Mouse (Mus musculus) kidney, adult 2 months (tissue): ENCODE measurements around the gene Slc22a18. TPM values are rescaled to one million over a fixed set of nuclear protein-coding genes. Genes with fewer than 3 reads are reported as not detected.

Experiments
- DNase-seq: peaks from one replicate; pipeline ENCODE4 v3.0.0; 2021
- H3K27ac ChIP-seq: fragments of 200-500 bp; 2 replicates; pipeline ENCODE4 v1.5.1; 2012; ENCODE audit warnings: low read depth, low read length, control low read depth, inconsistent platforms; ENCODE audit not compliant: insufficient read depth
- H3K27me3 ChIP-seq: fragments of 200-500 bp; replicated peaks from 2 replicates; pipeline ENCODE4 v1.6.1; 2012; ENCODE audit warnings: mild to moderate bottlenecking, moderate library complexity, low read length, inconsistent platforms; ENCODE audit not compliant: control insufficient read depth, insufficient read depth
- H3K36me3 ChIP-seq: fragments of 200-500 bp; 2 replicates; pipeline ENCODE4 v1.6.1; 2012; ENCODE audit warnings: mild to moderate bottlenecking, moderate library complexity, low read length, inconsistent platforms; ENCODE audit not compliant: control insufficient read depth, insufficient read depth
- H3K4me1 ChIP-seq: fragments of 200-500 bp; 2 replicates; pipeline ENCODE4 v1.6.1; 2011; ENCODE audit warnings: low read length; ENCODE audit not compliant: control insufficient read depth, insufficient read depth
- H3K4me3 ChIP-seq: fragments of 200-500 bp; 2 replicates; pipeline ENCODE4 v1.5.1; 2011; ENCODE audit warnings: mild to moderate bottlenecking, low read depth, low read length, control low read depth; ENCODE audit not compliant: insufficient read depth
- CTCF ChIP-seq: fragments of 200-500 bp; conservative IDR thresholded peaks from 2 replicates; pipeline ENCODE4 v1.5.1; 2011; ENCODE audit warnings: low read depth, mild to moderate bottlenecking, control low read depth, low read length, moderate library complexity, mixed read lengths; ENCODE audit not compliant: insufficient read depth, insufficient read length
- POLR2A ChIP-seq: fragments of 200-500 bp; IDR thresholded peaks from one replicate; pipeline ENCODE4 v1.6.1; 2011; ENCODE audit warnings: low read depth, low read length, control low read depth
- WGBS: fragments of 180-500 bp; shearing (Covaris S2); methylation state at CpG from one replicate; pipeline ENCODE4 v1.1.7; 2018; 5-methylcytosine and 5-hydroxymethylcytosine counted together
- polyA plus RNA-seq: library from polyadenylated mRNA; depleted of rRNA; stranded (reverse); fragments of >200 nt; gene quantifications from 2 replicates; pipeline ENCODE4 v1.2.3, GENCODE M21; 2012; rRNA removed

Gene Slc22a18
- polyA plus RNA-seq: 1,125 and 1,412 TPM in 2 replicates

DNA sequence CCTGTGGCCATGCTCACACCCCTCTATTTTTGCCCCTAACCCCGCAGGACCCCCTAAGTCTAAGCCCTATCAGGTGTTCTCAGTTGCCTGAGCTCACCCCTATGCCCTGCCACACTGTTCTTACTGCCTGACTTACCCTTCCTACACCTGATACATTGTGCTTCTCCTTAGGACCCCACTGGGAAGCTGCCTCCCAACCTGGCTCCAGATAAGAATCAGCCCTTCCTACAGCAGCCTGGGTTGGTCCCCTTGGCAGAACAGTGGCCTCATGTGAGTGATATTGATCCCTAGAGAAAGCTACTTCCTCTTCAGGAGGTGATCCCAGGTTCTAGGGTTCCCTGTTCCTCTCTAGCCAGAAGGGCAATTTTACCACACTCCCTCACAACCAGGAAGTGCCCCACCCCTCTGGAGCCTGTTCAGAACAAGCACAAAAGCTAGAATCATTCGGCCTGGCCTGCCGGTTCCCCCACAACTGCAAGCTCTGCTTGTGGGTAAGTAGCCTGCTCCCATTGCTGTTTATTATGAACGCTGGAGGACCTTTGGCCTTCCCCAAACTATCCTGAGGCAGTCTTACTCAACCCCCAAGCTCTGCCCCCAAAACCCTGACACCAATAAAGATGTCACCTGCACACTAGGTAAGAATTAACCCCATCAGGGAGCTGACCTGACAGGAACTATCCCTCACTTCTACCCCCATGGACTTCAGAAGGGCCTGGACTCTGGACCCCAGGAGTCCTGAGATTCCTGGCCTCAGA is at the start of gene Slc22a18:
TSS of gene Slc22a18 (plus strand) at position 390 of the 755 bp plus-strand sequence.
- 16% methylated on average over 4 of the region's 4 CpGs for WGBS
- peak within 1 kb of the TSS; percentile 0; the same call in 1 of the 2 replicates for H3K4me3 ChIP-seq
- peak; percentile 88 for DNase-seq
- H3K27me3 ChIP-seq: no peaks in the 10 kb centered on the region
- no peak for TF ChIP-seq POLR2A
- TF ChIP-seq CTCF: no peak
- peaks cover 4% of the 10 kb centered on the region; the same call in 1 of the 2 replicates for H3K4me1 ChIP-seq
- no peaks in the 10 kb centered on the region for H3K36me3 ChIP-seq
- H3K27ac ChIP-seq: peak within 1 kb of the TSS; percentile 75

DNA sequence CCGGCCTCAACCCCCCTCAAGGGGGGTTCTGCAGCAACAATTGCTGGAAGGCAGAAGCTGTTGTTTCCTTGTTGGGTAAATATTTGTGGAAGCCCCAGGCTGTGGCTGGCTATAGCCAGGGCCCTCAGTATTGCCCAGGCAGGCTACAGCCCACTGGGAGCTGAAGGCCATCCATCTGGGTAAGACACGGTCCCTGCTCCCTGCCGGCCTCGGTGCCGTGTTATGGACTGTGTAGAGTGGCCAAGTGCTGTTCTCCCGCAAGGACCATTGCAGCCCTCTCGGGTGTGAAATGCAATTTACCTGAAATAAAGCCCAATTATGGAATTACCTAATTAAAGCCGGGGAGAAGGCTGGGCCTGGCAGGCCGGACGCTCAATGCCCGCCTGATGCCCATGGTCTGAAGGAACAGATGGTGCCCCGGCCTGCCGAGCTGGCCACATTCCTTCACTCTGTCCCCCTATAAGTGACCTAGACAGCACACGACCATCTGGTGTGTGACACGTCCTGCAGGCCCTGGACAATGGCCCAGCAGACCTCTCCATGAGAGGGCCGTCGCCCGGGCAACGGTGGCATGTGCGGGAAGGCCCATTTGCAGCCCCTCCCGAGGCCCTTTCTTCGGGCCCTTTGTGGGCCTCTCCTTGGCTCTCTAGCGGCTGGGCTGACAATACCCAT is 45.3 kb upstream of the Slc22a18 start:
- no peak for DNase-seq
- Histone ChIP-seq H3K4me3 (no peak overlapping the region), H3K4me1 (no peaks in the 10 kb centered on the region), H3K27me3 (no peaks in the 10 kb centered on the region), H3K36me3 (no peaks in the 10 kb centered on the region), H3K27ac (no peak overlapping the region)
- TF ChIP-seq CTCF (no peak), POLR2A (no peak)
- WGBS: 75% methylated on average over 23 of the region's 23 CpGs

DNA sequence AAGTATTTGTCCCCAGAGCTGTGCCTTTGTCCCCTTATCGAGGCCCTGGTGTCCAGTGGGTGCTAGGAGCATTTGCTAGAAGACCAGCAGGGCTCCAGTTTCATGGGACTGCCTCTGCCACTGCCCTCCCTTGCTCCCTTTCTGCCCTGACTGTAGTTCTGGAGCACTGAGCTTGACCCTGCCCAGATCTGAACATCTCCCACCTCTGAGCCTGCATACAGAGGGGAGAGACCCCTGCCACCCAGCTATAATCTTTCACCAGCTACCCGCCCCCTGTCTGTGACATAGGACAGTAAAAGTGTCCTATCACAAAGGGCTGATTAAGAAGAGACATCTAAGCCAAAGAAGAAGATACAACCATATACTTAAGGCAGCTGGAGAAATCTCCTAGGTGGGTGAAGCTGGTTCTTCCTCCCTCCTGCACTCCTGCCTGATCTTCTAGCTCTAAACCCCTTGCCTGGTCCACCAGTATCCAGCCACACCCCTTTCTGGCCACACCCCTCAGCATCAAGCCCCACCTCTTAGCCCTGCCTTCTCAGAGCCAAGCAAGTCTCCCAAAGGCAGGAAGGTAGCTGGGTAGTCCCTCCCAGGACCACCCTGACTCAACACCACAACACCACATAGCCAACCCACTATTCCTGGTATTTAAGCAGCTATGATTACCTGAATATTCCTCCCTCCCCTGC is 44.6 kb upstream of the Slc22a18 start:
- no peaks in the 10 kb centered on the region for H3K27me3 ChIP-seq
- no peak overlapping the region for H3K27ac ChIP-seq
- no peaks in the 10 kb centered on the region for H3K4me1 ChIP-seq
- no peaks in the 10 kb centered on the region for H3K36me3 ChIP-seq
- H3K4me3 ChIP-seq: no peak overlapping the region
- DNase-seq: no peak
- TF ChIP-seq POLR2A (no peak), CTCF (no peak)
- WGBS: 70% methylated on average over 2 of the region's 2 CpGs

DNA sequence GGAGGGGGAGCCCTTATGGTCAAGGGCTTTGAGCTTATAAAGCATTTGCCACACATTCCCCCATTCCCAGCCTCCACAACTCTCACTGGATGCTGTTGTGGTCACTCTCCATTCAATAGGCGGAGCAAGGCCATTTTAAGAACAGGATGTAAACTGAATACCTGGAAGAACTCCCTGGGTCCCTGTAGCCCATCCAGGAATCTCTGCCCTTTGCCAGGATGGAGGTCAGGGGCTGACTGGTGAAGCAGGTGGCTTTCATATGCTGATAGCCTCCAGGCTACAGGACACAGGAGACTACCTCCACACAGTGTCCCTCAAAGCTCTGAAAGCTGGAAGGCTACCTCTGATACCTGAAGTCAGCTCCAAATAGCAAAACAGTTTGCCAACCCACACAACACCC is 40.9 kb upstream of the Slc22a18 start:
- no peak for DNase-seq
- Histone ChIP-seq H3K27ac (no peak overlapping the region), H3K4me3 (no peak overlapping the region), H3K4me1 (no peaks in the 10 kb centered on the region), H3K36me3 (no peaks in the 10 kb centered on the region), H3K27me3 (peaks cover under 1% of the 10 kb centered on the region; the same call in 1 of the 2 replicates)
- TF ChIP-seq CTCF: no peak
- TF ChIP-seq POLR2A: no peak
- WGBS: 88% methylated on average over 1 of the region's 1 CpGs

DNA sequence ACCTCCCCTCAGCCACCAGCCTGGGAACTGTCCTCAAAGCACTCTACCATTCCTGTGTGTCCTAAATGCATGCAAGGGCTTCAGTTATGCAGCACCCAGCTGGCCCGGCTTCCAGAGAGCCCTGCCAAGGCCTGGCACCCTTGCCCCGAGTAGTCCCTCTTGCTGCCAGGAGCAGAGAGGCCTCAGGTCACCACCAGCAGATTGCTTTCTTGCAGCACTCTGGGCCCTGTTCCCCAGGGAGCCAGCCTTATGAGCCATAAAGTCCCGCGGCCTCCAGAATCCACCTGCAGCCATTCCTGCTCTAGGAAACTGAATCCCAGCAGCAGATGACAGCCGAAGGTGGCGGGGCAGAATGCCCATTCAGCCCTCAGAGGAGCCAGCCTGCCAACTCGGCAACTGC is 40.2 kb upstream of the Slc22a18 start:
- H3K27me3 ChIP-seq: peaks cover 3% of the 10 kb centered on the region; the same call in 1 of the 2 replicates
- H3K4me3 ChIP-seq: no peak overlapping the region
- peak; percentile 35 for DNase-seq
- no peaks in the 10 kb centered on the region for H3K4me1 ChIP-seq
- no peak overlapping the region for H3K27ac ChIP-seq
- no peak for TF ChIP-seq CTCF
- no peak for TF ChIP-seq POLR2A
- H3K36me3 ChIP-seq: no peaks in the 10 kb centered on the region
- 66% methylated on average over 7 of the region's 7 CpGs for WGBS

DNA sequence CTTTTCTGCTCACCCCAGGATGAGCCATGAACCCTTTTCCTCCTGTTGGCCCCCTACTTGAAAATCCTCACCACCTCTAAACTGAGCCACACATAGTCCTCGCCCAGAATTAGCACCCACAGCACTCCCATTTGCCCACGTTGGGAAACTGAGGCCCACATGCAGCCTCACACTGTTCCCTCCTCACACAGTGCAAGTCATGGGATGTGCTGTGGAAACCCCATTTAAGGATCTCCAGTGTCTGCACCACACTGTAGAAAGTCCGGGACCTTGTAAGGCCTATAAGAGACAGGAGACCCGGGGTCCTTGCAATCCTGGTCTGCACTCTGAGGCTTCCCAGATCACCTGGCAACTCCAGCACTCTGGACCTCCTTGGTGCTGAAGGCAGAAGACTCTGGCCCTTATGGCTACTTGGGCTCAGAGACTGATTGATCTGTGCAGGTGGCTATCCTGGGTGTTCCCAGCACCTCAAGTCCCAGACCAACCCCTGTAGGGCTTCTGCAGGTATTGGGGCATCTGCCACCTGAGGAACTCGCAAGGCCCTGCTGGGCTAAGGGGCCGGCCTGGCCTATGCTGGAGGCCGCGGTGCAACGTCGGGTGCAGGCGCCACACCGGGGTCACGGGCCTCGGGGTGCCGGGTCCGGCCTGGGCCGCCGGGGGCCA is 36.2 kb upstream of the Slc22a18 start:
- peak overlapping the region; percentile 25; the same call in 1 of the 2 replicates for H3K4me3 ChIP-seq
- H3K36me3 ChIP-seq: no peaks in the 10 kb centered on the region
- H3K4me1 ChIP-seq: no peaks in the 10 kb centered on the region
- H3K27ac ChIP-seq: no peak overlapping the region
- no peak for TF ChIP-seq POLR2A
- TF ChIP-seq CTCF: no peak
- WGBS: 45% methylated on average over 18 of the region's 18 CpGs
- DNase-seq: no peak
- peaks cover 3% of the 10 kb centered on the region; the same call in 1 of the 2 replicates for H3K27me3 ChIP-seq
